Mouse (Mus musculus) adrenal gland, postnatal 10 days (tissue): ENCODE results near the gene Pctp. TPM values are rescaled to one million over a fixed set of nuclear protein-coding genes. Genes with fewer than 3 reads are reported as not detected.

Source experiments
- DNase-seq: peaks from one replicate; pipeline ENCODE4 v3.0.0; 2021; ENCODE audit warnings: mixed read lengths
- total RNA-seq, 2 experiments: library from RNA; stranded (reverse); gene quantifications; 2 replicates each; pipeline ENCODE4 v1.2.3; 2021

Pctp gene
- total RNA-seq, 2 experiments from 2014 or later: 11.7 to 11.9 TPM

- DNase-seq: no peak
These were observed 5.3 kb upstream of the Pctp start for GRCm38 (mm10) chr11:90007791-90008531.

GRCm38 (mm10) chr11:90006111-90006510, 3.4 kb upstream of the Pctp start:
- no peak for DNase-seq

- DNase-seq: no peak
These were observed 692 bp upstream of the Pctp start for GRCm38 (mm10) chr11:90003386-90003785.

GRCm38 (mm10) chr11:90002987-90003348, 274 bp upstream of the Pctp start:
- DNase-seq: no peak

GRCm38 (mm10) chr11:90001396-90002230, 1.1 kb downstream of the Pctp start:
- DNase-seq: no peak

GRCm38 (mm10) chr11:90000666-90001065, 2.0 kb downstream of the Pctp start:
- DNase-seq: no peak

- DNase-seq: no peak
These were observed 3.5 kb downstream of the Pctp start for GRCm38 (mm10) chr11:89998996-89999770.

- no peak for DNase-seq
These were observed 5.8 kb downstream of the Pctp start for GRCm38 (mm10) chr11:89996856-89997255.

- DNase-seq: no peak
These were observed 6.3 kb downstream of the Pctp start for GRCm38 (mm10) chr11:89996406-89996805.

GRCm38 (mm10) chr11:89995596-89995995, 7.1 kb downstream of the Pctp start:
- no peak for DNase-seq

GRCm38 (mm10) chr11:89994706-89995105, 8.0 kb downstream of the Pctp start:
- no peak for DNase-seq

- no peak for DNase-seq
These were observed 11.0 kb downstream of the Pctp start for GRCm38 (mm10) chr11:89991661-89992060.

GRCm38 (mm10) chr11:89988936-89989589, 13.6 kb downstream of the Pctp start:
- DNase-seq: peak; percentile 86

- DNase-seq: no peak
These were observed 16.2 kb downstream of the Pctp start for GRCm38 (mm10) chr11:89986516-89986915.

- DNase-seq: no peak
These were observed 17.2 kb downstream of the Pctp start for GRCm38 (mm10) chr11:89985200-89986187.

GRCm38 (mm10) chr11:89984436-89984835, 18.3 kb downstream of the Pctp start:
- no peak for DNase-seq

- no peak for DNase-seq
These were observed 19.8 kb downstream of the Pctp start for GRCm38 (mm10) chr11:89982918-89983317.

GRCm38 (mm10) chr11:89980106-89980505, 22.6 kb downstream of the Pctp start:
- no peak for DNase-seq

- peak; percentile 14 for DNase-seq
These were observed 23.5 kb downstream of the Pctp start for GRCm38 (mm10) chr11:89978914-89979818.

GRCm38 (mm10) chr11:89978353-89978831, 24.3 kb downstream of the Pctp start:
- peak; percentile 60 for DNase-seq
